Mouse (Mus musculus): ENCODE measurements around the gene Taf6. TPM values are rescaled to one million over a fixed set of nuclear protein-coding genes. Genes with fewer than 3 reads are reported as not detected.
"Not testable (repeated sequence)": the region's sequence is repeated elsewhere in the genome, so short reads cannot be mapped to it uniquely, and the experiment has no call there.

Gene Taf6
- 10 to 100 TPM; 37.9 to 44.4 TPM for total RNA-seq (2021)

DNA sequence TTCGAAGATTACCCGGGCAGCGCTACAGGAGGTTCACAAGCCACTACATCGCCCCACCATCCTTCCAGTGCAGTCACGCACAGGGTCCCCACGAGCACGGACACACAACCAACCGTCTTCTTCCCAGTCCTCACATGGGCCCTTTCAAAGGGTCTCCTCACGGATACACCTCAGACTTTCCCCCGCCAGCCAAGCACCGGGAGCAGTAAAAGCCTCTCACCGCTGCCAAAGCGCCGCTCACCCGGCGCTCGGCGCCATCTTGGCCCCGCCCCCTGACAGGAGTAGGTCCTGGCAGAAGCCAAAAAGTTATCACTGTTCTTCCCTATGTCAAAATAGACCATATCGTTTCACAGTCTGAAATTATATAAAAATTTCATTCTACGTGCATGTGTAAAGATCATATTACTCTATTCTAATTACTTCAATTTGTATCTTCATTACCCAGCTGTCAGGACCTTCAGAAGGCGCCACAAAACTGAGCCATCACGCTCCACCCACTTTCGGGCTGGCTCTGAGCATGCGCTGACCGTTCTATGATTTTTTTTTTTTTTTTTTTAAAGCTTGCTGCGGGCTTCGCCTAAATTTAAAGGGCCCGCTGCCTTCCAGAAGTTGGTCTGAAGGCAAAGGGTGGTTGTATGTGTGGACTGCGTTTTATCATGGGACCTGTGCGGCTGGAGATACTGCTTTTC is at the start of gene Taf6, which contains the start of gene Cnpy4:
TSS of gene Taf6 (minus strand) at position 502 of the 689 bp plus-strand sequence.
TSS of gene Cnpy4 (plus strand) at position 536 of the 689 bp plus-strand sequence.
- peak; percentile 76 to 80 for DNase-seq

DNA sequence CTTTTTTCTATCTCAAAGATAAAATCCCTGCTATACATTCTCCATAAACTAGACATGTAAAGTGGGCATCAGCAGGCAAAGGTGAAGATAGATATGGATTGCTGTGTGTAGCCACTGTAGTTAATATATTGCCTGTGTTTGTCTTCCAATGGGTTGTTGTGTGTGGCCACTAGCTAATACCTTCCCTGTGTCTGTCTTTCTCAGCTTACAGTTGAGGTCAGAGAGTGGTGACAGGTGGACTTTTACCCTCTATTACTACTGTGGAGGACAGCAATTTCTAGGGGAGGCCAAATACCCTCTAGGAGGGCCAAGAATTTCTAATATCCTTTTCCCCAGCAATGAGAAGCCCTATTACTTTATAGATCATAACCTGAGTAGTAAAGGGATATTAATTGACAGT is 47.0 kb upstream of the Taf6 start:
- no peak for DNase-seq

DNA sequence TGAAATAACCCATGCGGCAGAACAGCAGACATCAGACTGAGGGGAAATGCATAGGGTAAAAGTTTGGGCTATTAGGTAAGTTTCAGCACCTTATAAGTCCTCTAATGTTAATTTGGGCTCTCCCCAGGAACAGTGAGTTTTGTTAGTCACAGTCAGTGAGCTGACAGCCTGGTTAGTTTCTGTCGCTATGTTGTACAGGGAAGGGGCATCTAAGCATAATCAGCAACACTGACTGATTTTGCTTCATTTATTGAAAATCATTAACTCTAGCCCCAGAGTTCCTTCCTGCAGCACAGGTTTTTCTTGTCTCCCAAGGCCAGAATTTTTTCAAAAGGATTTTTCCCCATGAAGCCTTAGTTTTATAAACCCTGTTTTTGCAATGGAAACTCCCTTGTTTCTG is 46.5 kb upstream of the Taf6 start:
- DNase-seq = no peak

DNA sequence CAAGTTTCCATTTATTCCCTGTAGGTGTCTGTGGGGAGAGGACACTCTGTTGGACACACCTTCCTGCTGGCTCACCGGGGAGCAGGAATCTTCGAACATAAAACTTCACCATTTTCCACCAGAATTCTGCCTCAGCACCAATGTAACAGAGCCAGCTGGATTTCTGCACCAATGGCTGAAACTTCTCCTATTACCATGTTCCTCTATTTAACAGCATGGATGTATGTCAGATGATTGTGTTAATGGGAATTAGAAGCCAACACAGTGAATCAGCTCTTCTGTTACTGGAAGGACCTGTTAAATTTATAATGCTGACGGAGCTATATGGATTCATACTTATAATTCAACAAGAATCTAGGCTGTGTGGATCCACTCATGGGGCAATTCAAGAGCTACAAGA is 42.3 kb upstream of the Taf6 start:
- no peak for DNase-seq

DNA sequence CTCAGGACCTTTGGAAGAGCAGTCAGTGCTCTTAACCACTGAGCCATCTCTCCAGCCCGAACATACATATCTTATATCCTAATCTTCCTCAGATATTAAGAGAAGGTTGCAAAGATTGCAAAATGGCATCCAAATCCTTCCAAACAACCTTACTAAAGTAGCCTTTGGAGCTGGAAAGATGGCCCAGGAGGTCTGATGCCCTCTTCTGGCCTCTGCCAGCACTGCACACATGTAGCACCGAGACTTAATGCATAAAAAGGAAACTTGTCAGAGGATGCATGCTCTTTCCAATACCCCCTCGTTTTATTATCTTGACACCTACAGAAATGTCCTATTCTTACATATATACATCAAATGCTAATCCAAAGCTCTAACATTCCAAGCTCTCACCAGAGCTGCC is 40.8 kb upstream of the Taf6 start:
- DNase-seq = no peak

DNA sequence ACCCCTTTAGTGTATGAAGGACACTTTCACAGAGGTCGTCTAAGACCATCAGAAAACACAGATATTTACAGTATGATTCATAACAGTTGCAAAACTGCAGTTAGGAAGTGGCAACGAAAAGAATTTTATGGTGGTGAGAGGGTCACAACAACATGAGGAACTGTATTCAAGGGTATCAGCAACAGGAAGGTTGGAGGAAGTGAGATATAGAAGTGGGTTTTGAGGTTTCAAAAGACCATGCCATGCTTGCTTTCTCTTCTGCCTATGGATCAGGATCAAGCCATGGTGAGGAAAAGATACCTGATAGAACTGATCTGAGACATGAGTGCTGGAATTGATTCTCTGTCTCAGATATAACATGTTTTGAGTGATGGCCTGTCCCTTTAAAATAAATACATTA is 40.1 kb upstream of the Taf6 start:
- no peak for DNase-seq

DNA sequence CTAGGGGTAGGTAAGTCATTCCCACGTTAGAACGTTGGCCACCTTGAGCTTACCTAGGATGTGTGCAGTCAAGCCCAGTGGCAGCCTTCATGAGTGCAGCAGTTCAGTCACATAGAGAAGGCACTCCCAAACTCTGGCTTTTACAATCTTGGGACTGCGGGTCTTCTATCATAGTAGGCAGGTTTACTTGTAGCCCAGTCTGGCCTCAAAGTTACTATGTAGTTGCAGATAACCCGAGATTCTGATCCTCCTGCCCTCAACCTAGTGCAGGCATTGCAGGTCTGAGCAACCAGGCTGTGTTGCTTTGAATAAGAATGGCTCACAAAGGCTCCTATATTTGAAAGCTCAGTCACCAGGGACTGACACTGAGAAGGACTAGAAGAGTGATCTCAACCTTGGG is 39.2 kb upstream of the Taf6 start:
- DNase-seq = no peak

DNA sequence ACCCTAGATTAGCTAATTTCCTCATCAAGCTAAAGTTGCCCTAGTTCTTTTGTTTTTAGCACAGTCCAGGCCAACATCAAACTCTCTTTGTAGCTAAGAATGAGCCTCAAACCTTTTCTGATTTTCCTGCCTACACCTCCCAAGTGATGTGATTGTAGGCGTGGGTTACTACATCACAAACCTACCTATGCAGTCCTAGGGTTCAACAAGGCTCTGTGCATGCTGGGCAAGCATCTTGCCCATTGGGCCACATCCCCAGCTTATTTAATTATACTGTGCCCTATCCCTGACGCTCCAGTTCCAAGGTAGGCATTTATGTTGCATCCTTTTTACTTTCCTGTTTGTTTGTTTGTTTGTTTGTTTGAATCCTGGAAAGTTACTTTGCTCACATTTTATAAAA is 38.4 kb upstream of the Taf6 start, which contains the start of gene Nxpe5:
TSS of gene Nxpe5 (plus strand) at position 199 of the 400 bp plus-strand sequence.
- DNase-seq = no peak

DNA sequence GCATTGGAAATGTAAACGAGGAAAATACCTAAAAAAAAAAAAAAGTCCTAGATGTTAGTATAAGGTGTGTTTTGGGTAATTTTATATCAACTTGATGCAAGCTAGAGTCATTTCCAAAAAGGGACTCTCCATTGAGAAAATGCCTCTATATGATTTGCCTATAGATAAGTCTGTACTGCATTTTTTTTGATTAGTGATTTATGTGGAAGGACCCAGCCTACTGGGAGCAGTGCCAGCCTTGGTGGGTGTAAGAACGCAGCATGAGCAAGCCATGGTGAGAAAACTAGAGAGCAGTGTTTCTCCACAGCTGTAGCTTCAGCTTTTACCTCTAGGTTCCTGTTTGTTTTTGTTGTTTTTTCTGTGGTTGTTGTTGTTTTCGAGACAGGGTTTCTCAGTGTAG is 36.0 kb upstream of the Taf6 start:
- DNase-seq = no peak

DNA sequence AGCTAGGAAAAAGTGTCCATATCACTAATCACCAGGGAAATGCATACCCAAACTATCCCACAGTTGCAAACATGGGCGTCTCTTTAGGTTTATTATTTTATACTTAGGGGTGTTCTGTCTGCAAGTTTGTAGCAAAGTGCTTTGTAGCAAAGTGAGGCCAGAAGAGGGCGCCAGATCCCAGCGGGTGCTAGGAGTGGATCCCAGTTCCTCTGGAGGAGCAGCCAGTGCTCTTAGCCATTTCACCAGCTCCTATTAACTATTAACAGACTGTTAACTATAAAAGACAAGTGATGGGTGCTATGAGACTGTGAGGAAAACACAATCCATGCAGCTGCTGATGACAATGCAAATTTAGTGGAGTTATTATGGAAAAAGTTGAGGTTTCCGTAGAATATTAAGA is 34.9 kb upstream of the Taf6 start:
- peak; percentile 77 to 85 for DNase-seq

DNA sequence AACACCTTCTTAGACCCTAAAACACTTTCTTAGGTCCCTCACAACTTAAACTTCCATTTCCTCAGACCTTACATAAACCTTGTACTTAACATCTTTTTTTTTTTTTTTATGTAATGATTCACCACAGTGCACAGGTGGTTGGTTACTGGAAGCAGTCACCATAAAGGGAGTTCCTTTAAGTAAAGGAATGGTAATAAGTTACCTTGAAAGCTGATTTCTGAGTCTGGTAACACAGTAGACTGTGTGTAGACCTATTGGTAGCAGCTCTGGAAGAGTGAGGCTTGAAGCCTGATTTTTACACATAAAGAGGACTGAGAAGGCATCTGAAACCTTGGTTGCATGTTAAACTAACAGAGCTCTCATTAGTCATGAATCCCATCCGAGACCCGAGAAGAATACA is 32.6 kb upstream of the Taf6 start:
- DNase-seq = no peak

DNA sequence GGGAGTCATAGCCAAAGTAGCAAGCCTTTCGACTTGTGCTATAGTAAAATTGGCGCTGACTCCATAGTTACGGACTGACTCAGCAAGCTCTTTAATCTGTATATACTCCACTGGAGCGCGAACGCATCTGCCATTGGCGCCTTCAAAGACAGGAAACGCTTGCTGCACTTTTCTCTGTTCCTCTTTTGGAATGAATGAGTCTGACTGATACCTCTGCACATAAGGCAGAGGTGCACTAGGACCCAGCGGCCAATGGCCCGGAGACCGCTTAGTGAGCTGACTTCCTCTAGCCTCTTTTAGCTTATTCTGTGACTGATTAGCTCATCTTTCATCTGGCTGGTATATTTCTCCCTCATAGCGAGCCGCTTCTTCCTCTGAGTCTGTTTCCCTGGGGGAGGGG is 29.4 kb upstream of the Taf6 start:
- DNase-seq = not testable (repeated sequence)

DNA sequence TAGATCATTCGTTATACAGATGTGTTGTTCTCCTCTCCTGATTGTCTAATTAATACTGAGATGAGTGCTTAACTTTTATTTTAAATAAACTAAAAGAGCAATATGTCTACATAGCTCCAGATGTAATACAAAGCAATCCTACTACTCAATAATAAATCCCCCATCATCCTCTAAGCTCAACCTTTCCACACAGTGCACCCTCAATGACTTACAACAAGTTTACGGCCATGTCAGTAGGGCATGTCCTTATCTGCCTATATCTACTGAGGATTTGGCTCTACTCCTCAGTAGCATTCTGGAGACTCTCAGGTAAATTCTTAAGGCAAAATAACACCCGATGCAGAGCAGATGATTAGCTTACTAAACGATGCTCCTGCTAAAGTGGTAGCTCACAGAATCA is 20.6 kb upstream of the Taf6 start:
- DNase-seq = no peak

DNA sequence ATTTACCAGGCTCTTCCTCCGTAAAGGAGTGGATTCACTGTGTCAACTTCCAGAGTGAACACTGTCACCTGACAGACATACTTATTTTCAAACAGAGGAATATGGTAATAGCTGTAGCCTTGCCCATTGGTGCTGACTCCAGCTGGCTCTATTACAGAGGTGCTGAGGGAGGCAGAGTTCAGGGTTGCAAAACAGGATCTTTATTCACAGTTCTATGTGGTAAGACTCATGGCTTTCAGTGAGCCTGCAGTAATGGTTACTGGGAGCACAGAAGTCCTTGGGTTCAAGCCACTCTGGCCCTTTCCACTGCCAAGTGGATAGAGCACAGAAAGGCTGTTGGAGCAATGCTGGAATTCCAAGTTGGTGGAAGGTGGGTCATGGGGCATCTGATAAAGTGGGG is 20.0 kb upstream of the Taf6 start:
- DNase-seq = no peak

DNA sequence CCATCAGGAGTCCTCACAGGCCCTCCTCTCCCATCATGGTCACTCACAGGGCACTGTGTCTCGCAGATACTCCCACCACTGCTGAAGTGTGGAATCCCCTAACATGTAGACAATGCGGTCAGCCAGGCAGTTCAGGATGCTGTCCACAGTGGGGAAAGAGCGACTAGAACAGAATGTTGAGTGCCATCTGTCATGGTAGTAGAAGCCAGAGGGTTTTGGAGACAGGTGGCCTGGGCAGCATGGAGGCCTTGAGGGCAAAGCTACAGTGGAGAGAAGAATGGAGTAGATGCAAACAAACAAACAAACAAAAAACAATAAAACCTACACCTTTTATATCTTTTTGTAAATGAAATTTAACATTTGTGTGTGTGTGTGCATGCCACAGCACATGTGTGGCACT is 14.8 kb upstream of the Taf6 start:
- no peak for DNase-seq

DNA sequence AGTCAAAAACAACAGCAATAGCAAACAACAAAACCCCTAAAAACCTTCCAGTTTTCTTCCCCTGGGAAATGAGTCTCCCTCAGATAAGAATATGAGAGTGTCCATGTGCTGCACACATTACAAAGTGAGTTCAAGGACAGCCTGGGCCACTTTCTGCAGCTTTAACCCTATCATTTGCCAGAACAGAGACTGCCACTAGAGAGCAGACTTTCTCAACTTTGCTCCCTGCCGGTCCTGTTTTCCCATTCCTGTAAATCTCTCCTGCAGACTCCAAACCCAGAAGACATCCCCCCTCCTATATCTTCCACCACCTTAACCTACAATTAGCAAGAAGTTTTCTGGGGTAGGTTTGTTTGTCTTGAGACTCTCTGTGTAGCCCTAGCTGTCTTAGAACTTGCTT is 12.3 kb upstream of the Taf6 start:
- no peak for DNase-seq

DNA sequence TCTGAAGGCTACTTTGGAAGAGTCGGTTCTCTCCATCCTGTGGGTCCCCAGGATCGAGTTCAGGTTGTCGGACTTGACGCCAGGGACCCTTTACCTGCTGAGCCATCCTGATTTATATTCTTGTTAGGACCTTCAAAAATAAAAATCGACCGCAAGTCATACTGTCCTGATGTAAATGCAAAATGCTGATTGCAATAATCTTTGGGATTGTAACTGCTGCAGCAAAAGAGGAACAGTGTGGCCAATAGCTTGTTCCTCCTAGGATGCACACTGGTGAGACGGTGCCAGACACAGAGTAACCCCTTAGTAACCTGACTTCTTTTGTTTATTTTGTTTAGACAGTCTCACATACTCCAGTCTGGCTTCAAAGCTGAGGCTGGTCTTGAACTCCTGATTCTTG is 8.2 kb upstream of the Taf6 start:
- no peak for DNase-seq

DNA sequence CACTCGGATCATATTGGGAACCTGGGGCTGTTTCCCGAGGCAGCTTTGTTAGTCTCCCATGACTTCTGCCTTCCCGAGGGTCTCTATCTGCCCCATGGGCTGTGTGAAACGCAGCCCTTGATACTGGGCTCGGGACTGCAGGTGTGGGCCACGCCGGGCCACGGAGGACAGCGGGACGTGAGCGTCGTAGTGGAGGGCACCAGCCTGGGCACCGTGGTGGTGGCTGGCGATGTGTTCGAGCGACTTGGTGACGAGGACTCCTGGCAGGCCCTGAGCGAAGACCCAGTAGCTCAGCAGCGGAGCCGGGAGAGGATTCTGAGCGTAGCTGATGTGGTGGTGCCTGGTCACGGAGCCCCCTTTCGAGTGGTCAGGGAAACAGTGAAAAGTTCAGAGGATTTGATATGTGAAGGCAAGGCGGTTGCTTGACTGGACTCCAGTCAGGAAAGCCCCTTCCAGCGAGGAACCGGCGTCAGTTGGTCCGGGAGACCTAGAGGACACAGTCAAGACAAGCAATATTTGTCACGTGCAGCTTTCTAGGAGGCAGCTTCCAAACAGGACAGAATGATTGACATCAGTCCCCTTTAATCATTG is 7.6 kb upstream of the Taf6 start:
- DNase-seq = peak; percentile 27 to 34

DNA sequence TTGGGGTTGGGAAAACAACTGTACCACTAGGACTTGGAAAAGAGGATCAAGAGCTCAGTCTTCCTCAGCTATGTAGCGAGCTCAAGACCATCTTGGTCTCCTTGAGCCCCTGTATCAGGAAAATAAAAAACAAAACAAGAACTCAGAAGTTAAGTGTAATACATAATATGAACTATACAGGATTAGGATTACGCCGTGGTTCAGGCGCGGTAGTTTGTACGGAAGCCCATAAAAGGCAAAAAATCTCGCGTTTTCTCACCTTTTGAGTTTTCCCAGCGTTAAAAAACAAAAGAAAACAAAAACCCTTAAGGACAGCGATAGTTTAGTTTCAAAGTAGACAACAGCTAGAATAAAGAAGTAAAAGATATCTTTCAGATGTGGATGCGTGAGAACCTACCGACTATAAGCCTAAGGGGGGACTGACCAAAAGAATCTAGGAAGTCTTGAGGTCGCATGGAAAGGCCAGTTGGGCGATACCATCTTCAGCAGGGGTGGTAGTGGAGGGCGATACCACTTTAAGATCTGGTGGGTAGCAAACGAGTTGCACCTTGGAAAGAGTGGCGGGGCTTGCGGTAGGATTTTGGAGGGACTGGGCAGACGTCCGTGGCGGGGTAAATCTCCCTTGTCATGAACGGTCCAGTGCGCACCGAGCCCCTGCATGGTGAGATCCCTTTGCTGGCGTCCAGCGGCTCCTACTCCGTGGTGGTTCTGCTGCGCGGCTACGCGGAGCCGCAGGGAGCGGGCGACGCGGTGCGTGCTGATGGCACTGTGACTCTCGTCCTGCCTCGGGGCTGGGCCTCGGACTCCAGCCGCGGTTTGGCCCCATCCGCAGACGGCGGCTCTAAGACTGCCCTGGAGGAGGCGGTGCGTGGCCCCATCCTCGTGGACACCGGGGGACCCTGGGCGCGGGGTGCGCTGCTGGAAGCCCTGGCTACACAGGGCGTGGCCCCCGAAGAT is 6.8 kb upstream of the Taf6 start, which contains the start of gene Mblac1:
TSS of gene Mblac1 (plus strand) at position 544 of the 957 bp plus-strand sequence.
- DNase-seq = peak; percentile 80 to 83

DNA sequence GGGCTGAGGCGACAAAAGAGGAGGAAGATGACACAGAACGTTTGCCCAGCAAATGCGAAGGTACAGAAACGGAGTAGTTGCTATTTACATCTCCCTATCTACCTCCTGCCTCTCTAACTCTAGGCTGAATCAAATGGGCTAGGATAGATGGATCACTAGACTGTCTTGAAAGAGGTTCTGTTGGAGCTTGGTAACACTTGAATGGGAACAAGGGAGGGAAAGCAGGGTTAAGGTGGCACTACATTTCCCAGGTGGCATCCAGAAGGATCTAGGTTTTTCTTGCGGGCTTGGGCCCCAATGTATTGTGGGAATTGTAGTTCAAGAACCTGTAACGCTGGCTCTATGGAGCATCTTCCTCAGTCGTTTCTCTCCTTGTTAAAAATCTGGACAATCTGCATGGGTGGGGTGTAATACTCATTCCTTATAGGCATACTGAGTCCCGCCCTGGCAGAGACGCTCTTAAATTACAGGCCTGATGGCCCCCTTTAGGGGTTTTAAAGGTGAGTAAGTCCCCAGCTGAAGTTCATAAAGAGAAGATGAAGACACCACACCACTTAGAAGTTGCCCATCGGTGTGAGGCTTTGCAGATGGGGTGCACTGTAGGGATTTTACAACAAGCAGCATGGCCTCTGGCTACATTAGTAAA is 533 bp upstream of the Taf6 start:
- peak; percentile 67 to 76 for DNase-seq

DNA sequence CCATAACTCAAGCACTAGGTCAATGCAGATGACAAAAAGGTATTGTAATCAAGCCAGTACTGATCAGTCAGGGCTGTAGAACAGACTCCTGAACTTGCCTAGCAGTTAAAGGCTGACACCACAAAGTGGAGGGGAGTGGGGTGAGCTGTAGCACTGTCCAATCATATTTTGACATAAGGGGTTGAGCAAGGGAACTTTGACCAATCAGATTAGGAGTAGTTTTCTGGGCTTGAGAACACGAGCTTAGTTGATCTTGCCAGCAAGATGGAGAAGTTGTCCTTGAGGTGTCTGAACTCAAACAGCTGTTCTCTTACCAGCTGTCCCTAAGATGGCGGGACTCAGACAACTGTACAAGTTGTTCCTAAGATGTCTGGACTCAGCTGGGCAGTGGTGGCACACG is 14.0 kb downstream of the Taf6 start:
- DNase-seq = no peak

DNA sequence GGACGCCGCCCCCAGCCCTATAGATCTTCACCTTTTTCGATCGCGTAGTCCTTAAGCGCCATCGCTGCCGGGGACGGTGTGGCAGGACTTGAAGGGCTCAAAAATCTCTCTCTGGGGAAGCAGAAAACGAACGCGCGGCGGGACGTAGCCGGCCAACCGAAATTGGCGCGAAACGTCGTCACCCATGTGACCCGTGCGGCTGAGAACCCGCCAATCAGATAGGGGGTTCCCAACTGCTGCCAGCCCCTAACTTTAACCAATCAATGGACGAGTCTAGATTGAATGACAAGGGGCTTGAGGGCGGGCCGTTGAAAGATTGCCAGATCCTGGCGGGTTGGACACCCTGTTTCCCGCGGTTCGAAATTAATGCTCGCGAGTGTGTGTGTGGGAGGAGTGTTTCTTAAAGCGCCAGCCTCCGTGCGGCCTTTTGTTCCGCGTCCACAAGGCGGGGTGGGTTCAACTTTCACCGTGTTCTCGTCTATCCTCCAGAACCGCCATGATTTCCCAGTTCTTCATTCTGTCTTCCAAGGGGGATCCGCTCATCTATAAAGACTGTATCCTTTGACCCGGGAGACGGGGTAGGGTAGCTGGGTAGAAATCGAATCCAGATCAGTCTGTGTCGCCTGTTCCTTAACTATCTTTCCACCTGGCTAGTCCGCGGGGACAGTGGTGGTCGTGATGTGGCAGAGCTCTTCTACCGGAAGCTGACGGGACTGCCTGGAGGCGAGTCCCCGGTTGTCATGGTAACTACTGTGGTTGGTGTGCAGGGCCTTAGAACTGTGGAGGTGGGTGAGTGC is 15.4 kb downstream of the Taf6 start, which contains the start of the genes Ap4m1 and Mcm7:
TSS of gene Ap4m1 (plus strand) at position 308 of the 797 bp plus-strand sequence.
TSS of gene Mcm7 (minus strand) at position 728 of the 797 bp plus-strand sequence.
- peak; percentile 98 for DNase-seq

Measured in layer of hippocampus, postnatal 36 days (tissue).